Mouse (Mus musculus) CH12.LX (cell line): ENCODE measurements around the gene Ppt2. TPM values are rescaled to one million over a fixed set of nuclear protein-coding genes. Genes with fewer than 3 reads are reported as not detected.

ENCODE experiments used
- DNase-seq: peaks from one replicate; pipeline ENCODE4 v3.0.0-alpha.2; 2013; ENCODE audit errors: extremely low read depth
- H3K27ac ChIP-seq: 2 replicates; pipeline ENCODE4 v1.5.1; 2012; ENCODE audit warnings: low read depth, mild to moderate bottlenecking, control low read depth, moderate library complexity; ENCODE audit not compliant: insufficient read depth
- H3K27me3 ChIP-seq: replicated peaks from 2 replicates; pipeline ENCODE3; 2012; ENCODE audit warnings: inconsistent platforms
- H3K36me3 ChIP-seq, 2 experiments: replicated peaks in 1 of 2; 2 replicates each; pipeline versions ENCODE3 to v1.6.1; 2012; ENCODE audit warnings: inconsistent platforms in 1 of 2, low read length in 1 of 2, mild to moderate bottlenecking in 1 of 2, mixed read lengths in 1 of 2, moderate library complexity in 1 of 2; ENCODE audit not compliant: control insufficient read depth in 1 of 2, insufficient read depth in 1 of 2
- H3K4me1 ChIP-seq, 2 experiments: 2 replicates each; pipeline ENCODE4 v1.6.1; 2012; ENCODE audit warnings: inconsistent platforms in 1 of 2, moderate library complexity in 1 of 2; ENCODE audit not compliant: insufficient read depth in 2 of 2, control insufficient read depth in 1 of 2
- H3K4me2 ChIP-seq: 2 replicates; pipeline ENCODE4 v1.6.1; 2012; ENCODE audit warnings: low read depth, mild to moderate bottlenecking, control low read depth; ENCODE audit not compliant: poor library complexity, insufficient read depth, severe bottlenecking
- H3K4me3 ChIP-seq, 3 experiments: fragments of 150-350 bp in 1 of 3; sonication (generic) in 1 of 3; replicated peaks in 1 of 3; 2 replicates each; pipeline versions ENCODE3 to v1.5.1; 2011 to 2012; ENCODE audit warnings: low read depth in 2 of 3, low read length in 2 of 3, mild to moderate bottlenecking in 2 of 3, moderate library complexity in 2 of 3, control low read depth in 1 of 3, improper control_type of control experiment in 1 of 3, inconsistent platforms in 1 of 3, mixed read lengths in 1 of 3; ENCODE audit not compliant: poor library complexity in 1 of 3
- H3K79me2 ChIP-seq: replicated peaks from 2 replicates; pipeline ENCODE4 v1.6.1; 2012; ENCODE audit warnings: mild to moderate bottlenecking, moderate library complexity; ENCODE audit not compliant: control insufficient read depth, poor library complexity, insufficient read depth, severe bottlenecking; ENCODE audit errors: extremely low read depth
- H3K9ac ChIP-seq: 2 replicates; pipeline ENCODE4 v1.6.1; 2012; ENCODE audit warnings: low read depth, mild to moderate bottlenecking, control low read depth, moderate library complexity; ENCODE audit not compliant: insufficient read depth
- H3K9me3 ChIP-seq: replicated peaks from 2 replicates; pipeline ENCODE3; 2012; ENCODE audit warnings: low read length, inconsistent platforms, mixed read lengths
- BHLHE40 ChIP-seq: IDR thresholded peaks from 2 replicates; pipeline ENCODE4 v1.6.1; 2011; ENCODE audit warnings: mild to moderate bottlenecking, low read depth, low read length, improper control_type of control experiment
- E2F4 ChIP-seq: IDR thresholded peaks from 2 replicates; pipeline ENCODE4 v1.6.1; 2011; ENCODE audit warnings: low read depth, low read length, improper control_type of control experiment; ENCODE audit not compliant: insufficient replicate concordance
- EP300 ChIP-seq: IDR thresholded peaks from 2 replicates; pipeline ENCODE4 v1.6.1; 2011; ENCODE audit warnings: low read length, improper control_type of control experiment
- GABPA ChIP-seq: IDR thresholded peaks from 2 replicates; pipeline ENCODE4 v1.6.1; 2012; ENCODE audit warnings: low read depth, low read length, improper control_type of control experiment, inconsistent platforms; ENCODE audit not compliant: insufficient replicate concordance
- IRF4 ChIP-seq: IDR thresholded peaks from 2 replicates; pipeline ENCODE4 v1.6.1; 2014; ENCODE audit warnings: low read depth, mild to moderate bottlenecking, inconsistent platforms, low read length, improper control_type of control experiment
- JUN ChIP-seq: IDR thresholded peaks from 2 replicates; pipeline ENCODE4 v1.6.1; 2011; ENCODE audit warnings: low read depth, mild to moderate bottlenecking, low read length, improper control_type of control experiment, moderate library complexity; ENCODE audit not compliant: insufficient read depth
- KAT2A ChIP-seq: IDR thresholded peaks from 2 replicates; pipeline ENCODE4 v1.6.1; 2012; ENCODE audit warnings: low read length, improper control_type of control experiment, inconsistent platforms; ENCODE audit not compliant: insufficient replicate concordance
- MAFK ChIP-seq: IDR thresholded peaks from 2 replicates; pipeline ENCODE4 v1.6.1; 2011; ENCODE audit warnings: low read length, improper control_type of control experiment; ENCODE audit not compliant: insufficient replicate concordance
- NRF1 ChIP-seq: IDR thresholded peaks from 2 replicates; pipeline ENCODE4 v1.6.1; 2014; ENCODE audit warnings: low read depth, mild to moderate bottlenecking, inconsistent platforms, low read length, improper control_type of control experiment, moderate library complexity
- PAX5 ChIP-seq: IDR thresholded peaks from 2 replicates; pipeline ENCODE4 v1.6.1; 2012; ENCODE audit warnings: low read length, inconsistent platforms, mixed read lengths
- RCOR1 ChIP-seq: conservative IDR thresholded peaks from 2 replicates; pipeline ENCODE4 v1.6.1; 2012; ENCODE audit warnings: low read depth, mild to moderate bottlenecking, inconsistent platforms, low read length, improper control_type of control experiment
- TBP ChIP-seq: conservative IDR thresholded peaks from 2 replicates; pipeline ENCODE4 v1.6.1; 2011; ENCODE audit warnings: low read depth, low read length, improper control_type of control experiment
- USF2 ChIP-seq: conservative IDR thresholded peaks from 2 replicates; pipeline ENCODE4 v1.6.1; 2011; ENCODE audit warnings: low read depth, low read length, improper control_type of control experiment
- ZC3H11A ChIP-seq: IDR thresholded peaks from 2 replicates; pipeline ENCODE4 v1.6.1; 2012; ENCODE audit warnings: low read depth, mild to moderate bottlenecking, inconsistent platforms, low read length, improper control_type of control experiment
- ZKSCAN1 ChIP-seq: IDR thresholded peaks from 2 replicates; pipeline ENCODE4 v1.6.1; 2012; ENCODE audit warnings: low read depth, inconsistent platforms, low read length, improper control_type of control experiment, borderline replicate concordance
- ZNF384 ChIP-seq: IDR thresholded peaks from 2 replicates; pipeline ENCODE4 v1.6.1; 2012; ENCODE audit warnings: low read depth, low read length, improper control_type of control experiment, inconsistent platforms
- dilution Hi-C: fragments of 300-500 bp; cut with MboI; formaldehyde crosslinking; loops from 2 replicates; pipeline ENCODE4 v1.14.3; 2020; ENCODE audit warnings: low sequenced_read_pairs; ENCODE audit not compliant: extremely low pct_unique_long_range_greater_than_20kb, extremely low pct_ligation_motif_present
- in situ Hi-C: fragments of 300-500 bp; cut with MboI; formaldehyde crosslinking; loops from 3 replicates; pipeline ENCODE4 v1.14.3; 2019; ENCODE audit warnings: low sequenced_read_pairs, low pct_ligation_motif_present, low pct_unique_long_range_greater_than_20kb, mixed read lengths
- polyA plus RNA-seq: library from polyadenylated mRNA; unstranded; fragments of >175 nt; gene quantifications from 2 replicates; pipeline ENCODE4 v1.2.1, GENCODE M21; 2012; ENCODE audit warnings: low read depth; ENCODE audit not compliant: insufficient read length
- total RNA-seq, 2 experiments: library from RNA; depleted of rRNA; stranded (reverse); fragments of 300-350 nt in 1 of 2; fragments of >200 nt in 1 of 2; gene quantifications; 2 replicates each; pipeline ENCODE4 v1.2.3; 2012 to 2014

Gene Ppt2
- total and polyA plus RNA-seq, 3 experiments, result 0.84 to 1.9 TPM; not detected in 1

DNA sequence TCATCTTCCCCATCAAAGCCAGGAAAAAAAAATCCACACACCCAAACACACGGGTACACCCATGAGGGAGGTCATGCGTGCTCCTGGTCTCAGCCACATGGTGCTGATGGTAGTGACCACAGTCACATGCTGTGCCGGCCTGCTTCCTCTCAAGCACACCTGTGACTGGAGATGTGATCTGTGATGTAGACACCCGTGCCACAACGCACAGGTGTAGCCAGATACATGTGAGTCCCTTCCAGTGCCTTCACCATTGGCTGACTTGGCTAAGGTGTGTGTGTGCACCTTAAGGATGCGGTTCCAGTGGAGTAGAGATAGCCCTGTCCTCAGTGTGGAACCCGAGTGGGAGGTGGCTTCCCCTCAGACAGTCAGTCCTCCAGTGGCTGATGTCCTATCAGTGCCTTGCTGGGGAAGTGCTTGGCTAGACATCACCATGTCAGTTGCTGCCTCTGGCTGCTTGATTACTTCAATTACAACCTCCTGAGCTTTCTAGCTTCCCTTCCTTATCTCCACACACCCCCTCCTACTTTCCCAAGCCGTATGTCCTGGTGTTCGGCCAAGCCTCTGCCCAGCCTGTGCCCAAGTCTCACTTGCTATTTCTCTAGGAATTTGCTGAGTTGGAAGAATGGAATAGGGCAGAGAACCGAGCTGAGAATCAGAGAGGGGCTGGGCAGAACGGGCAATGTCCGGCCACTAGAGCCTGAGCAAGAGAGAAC is 31.0 kb upstream of the Ppt2 start:
- no peak for DNase-seq
- dilution Hi-C loops (no loop called here), in situ Hi-C loops (no loop called here)
- no peaks in the 10 kb centered on the region for H3K9me3 ChIP-seq
- no peak overlapping the region for H3K4me3 ChIP-seq
- H3K4me1 ChIP-seq, result no peaks in the 10 kb centered on the region; a peak in 1 of 4 replicates
- peaks cover 5 to 24% of the 10 kb centered on the region in 2 experiments for H3K36me3 ChIP-seq
- H3K79me2 ChIP-seq, result no peaks in the 10 kb centered on the region
- no peak overlapping the region for H3K27ac ChIP-seq
- H3K27me3 ChIP-seq, result peaks cover 46% of the 10 kb centered on the region
- TF ChIP-seq TBP (no peak), BHLHE40 (0 out of 2 replicates have a peak, but pooled peaks have one; percentile 13)
- H3K4me2 ChIP-seq, result no peak overlapping the region
- H3K9ac ChIP-seq, result no peak overlapping the region

DNA sequence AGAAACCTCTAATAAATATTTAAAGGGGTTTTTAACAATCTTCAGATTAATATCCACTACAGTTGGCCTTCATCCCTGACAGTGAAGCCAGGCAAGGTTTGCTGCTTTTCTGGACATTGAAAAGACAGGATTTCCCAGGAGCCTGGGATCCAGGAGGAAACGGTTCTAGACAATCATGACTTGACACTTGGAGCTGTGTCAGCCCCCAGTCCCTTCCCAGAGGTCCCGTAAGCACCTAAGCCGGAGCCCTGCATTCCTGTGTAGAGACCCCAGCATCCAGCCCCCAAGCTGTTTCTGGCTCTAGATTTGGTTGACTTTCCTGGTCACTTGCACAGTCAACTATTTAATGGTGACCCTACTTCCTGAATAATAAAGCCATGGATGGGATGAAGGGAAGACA is 30.3 kb upstream of the Ppt2 start:
- Histone ChIP-seq H3K36me3 (peaks cover 11 to 32% of the 10 kb centered on the region in 2 experiments), H3K79me2 (no peaks in the 10 kb centered on the region), H3K4me1 (no peaks in the 10 kb centered on the region; a peak in 1 of 4 replicates)
- in situ Hi-C loops (no loop called here), dilution Hi-C loops (no loop called here)
- no peak for TF ChIP-seq USF2
- no peak for TF ChIP-seq RCOR1
- TF ChIP-seq GABPA, result no peak
- no peak for TF ChIP-seq PAX5
- TF ChIP-seq IRF4, result no peak
- no peak for TF ChIP-seq EP300
- no peak for TF ChIP-seq NRF1
- TF ChIP-seq E2F4, result no peak
- TF ChIP-seq KAT2A, result no peak
- no peak for TF ChIP-seq ZC3H11A
- no peak for TF ChIP-seq JUN
- no peak for TF ChIP-seq ZKSCAN1
- no peak for TF ChIP-seq MAFK
- TF ChIP-seq ZNF384, result no peak
- TF ChIP-seq, all 38 proteins: peak for 0
- DNase-seq, result no peak
- no peak overlapping the region for H3K9ac ChIP-seq
- no peak overlapping the region for H3K4me2 ChIP-seq
- peaks cover 40% of the 10 kb centered on the region for H3K27me3 ChIP-seq
- H3K4me3 ChIP-seq, result no peak overlapping the region
- no peaks in the 10 kb centered on the region for H3K9me3 ChIP-seq
- H3K27ac ChIP-seq, result no peak overlapping the region
